ENCODE assay signal across 22 mouse cellular contexts in genomic region chr4:135664656-135665055, GRCm38 (mm10). TPM values are rescaled to one million over a fixed set of nuclear protein-coding genes. Genes with fewer than 3 reads are reported as not detected.
DNase-seq lines count a peak whose midpoint lies in the region; ATAC-seq lines count a peak whose summit lies in the region.
"Had no signal": no experiment of that assay in that cellular context is flagged by ENCODE, and none has a peak within 500 bp of the region (broad histone marks: within the 10 kb centered on the region; RNA-seq: fewer than 3 reads in every experiment).

No protein-coding gene starts in this region.

- H3K27ac ChIP-seq in limb, embryonic 15.5 days: 0 out of 2 replicates have a peak overlapping the region, but pooled peaks have one; percentile 24
- no peak overlapping the region for H3K27ac ChIP-seq in midbrain, embryonic 15.5 days
- H3K27ac ChIP-seq: embryonic facial prominence, embryonic 12.5 days; heart, adult 2 months; hindbrain, embryonic 15.5 days; midbrain, embryonic 12.5 days had no signal

- H3K27me3 ChIP-seq in limb, embryonic 15.5 days: no peaks in the 10 kb centered on the region
- H3K27me3 ChIP-seq in midbrain, embryonic 15.5 days (replicated peaks): 0 out of 2 replicates have a peak, but pooled peaks cover 5% of the 10 kb centered on the region
- H3K27me3 ChIP-seq: embryonic facial prominence, embryonic 12.5 days; hindbrain, embryonic 15.5 days had no signal

- 68% methylated on average over 6 of the region's 6 CpGs for WGBS in limb, embryonic 15.5 days
- 84% methylated on average over 6 of the region's 6 CpGs for WGBS in midbrain, embryonic 15.5 days

- H3K9me3 ChIP-seq in limb, embryonic 15.5 days: no peaks in the 10 kb centered on the region
- H3K9me3 ChIP-seq in midbrain, embryonic 15.5 days: no peaks in the 10 kb centered on the region
- H3K9me3 ChIP-seq: embryonic facial prominence, embryonic 12.5 days; hindbrain, embryonic 15.5 days; midbrain, embryonic 12.5 days had no signal

- no peaks in the 10 kb centered on the region for H3K36me3 ChIP-seq in limb, embryonic 15.5 days
- H3K36me3 ChIP-seq in midbrain, embryonic 15.5 days (replicated peaks): no peaks in the 10 kb centered on the region
- H3K36me3 ChIP-seq: embryonic facial prominence, embryonic 12.5 days; hindbrain, embryonic 15.5 days; midbrain, embryonic 12.5 days had no signal

- peaks cover 18% of the 10 kb centered on the region; the same call in 1 of the 2 replicates for H3K4me1 ChIP-seq in limb, embryonic 15.5 days
- H3K4me1 ChIP-seq in midbrain, embryonic 15.5 days: no peaks in the 10 kb centered on the region
- H3K4me1 ChIP-seq: embryonic facial prominence, embryonic 12.5 days; hindbrain, embryonic 15.5 days; midbrain, embryonic 12.5 days had no signal

- no peak for ATAC-seq in CD4-positive, CD25-positive, alpha-beta regulatory T cell, adult 4 months
- ATAC-seq in limb, embryonic 15.5 days (ENCODE audit: insufficient number of reproducible peaks, low FRiP score, low TSS enrichment, low read depth): no peak
- ATAC-seq in midbrain, embryonic 15.5 days (replicated peaks): no peak
- ATAC-seq: forebrain, postnatal 0 days had no signal

- no peak overlapping the region for H3K9ac ChIP-seq in limb, embryonic 15.5 days
- H3K9ac ChIP-seq in midbrain, embryonic 15.5 days: no peak overlapping the region
- H3K9ac ChIP-seq: embryonic facial prominence, embryonic 12.5 days; forebrain, postnatal 0 days; hindbrain, embryonic 15.5 days; midbrain, embryonic 12.5 days had no signal

- DNase-seq in CD4-positive, CD25-positive, alpha-beta regulatory T cell, adult 2 months (ENCODE audit: low read depth, low spot score): peak; percentile 34
- DNase-seq in CD4-positive helper T cell, adult 2 months (ENCODE audit: low read depth, low spot score): peak; percentile 54
- DNase-seq in thymus, postnatal 10 days (ENCODE audit: low spot score in 2 of 2): peak; percentile 55 to 65
- no peak for DNase-seq in adrenal gland, postnatal 4 days (ENCODE audit: low spot score in 2 of 2)
- DNase-seq in heart, adult 18-20 months: no peak
- DNase-seq: adrenal gland, postnatal 25 days; forebrain, postnatal 0 days; gastrocnemius, postnatal 25 days; heart, adult 2 months; heart, postnatal 36 days; kidney, adult 2 months; kidney, postnatal 10 days; layer of hippocampus, postnatal 36 days; liver; lung, postnatal 10 days had no signal

- no peak overlapping the region for H3K4me2 ChIP-seq in limb, embryonic 15.5 days
- H3K4me2 ChIP-seq in midbrain, embryonic 15.5 days: no peak overlapping the region
- H3K4me2 ChIP-seq: embryonic facial prominence, embryonic 12.5 days; hindbrain, embryonic 15.5 days; midbrain, embryonic 12.5 days had no signal

- H3K4me3 ChIP-seq in limb, embryonic 15.5 days: no peak overlapping the region
- H3K4me3 ChIP-seq in midbrain, embryonic 15.5 days: no peak overlapping the region
- H3K4me3 ChIP-seq: embryonic facial prominence, embryonic 12.5 days; heart, adult 2 months; hindbrain, embryonic 15.5 days; midbrain, embryonic 12.5 days had no signal

RNA-seq across cellular contexts. Expression of gene Ifnlr1, which starts 21.4 kb away (rescaled TPM):
- polyA plus RNA-seq in CD4-positive, CD25-positive, alpha-beta regulatory T cell, adult 4 months (2017; shearing (Covaris generic)): not detected
- 1.4 and 1.7 TPM in 2 replicates for polyA plus RNA-seq in limb, embryonic 15.5 days (2015; fragmentation: Nextera tagmentation; extraction: Ambion mirVana)
- total RNA-seq in adrenal gland, postnatal 4 days (2021): 1 to 10 TPM in 1 of 2 experiments, under 1 TPM in 1; 0.68 to 1.1 TPM
- polyA plus RNA-seq in midbrain, embryonic 15.5 days (2015; fragmentation: Nextera tagmentation; extraction: Ambion mirVana): 0.19 and 0.41 TPM in 2 replicates
- 1 to 10 TPM; 1.8 to 2.0 TPM for total RNA-seq in heart, adult 18-20 months (2021)
- total RNA-seq: monocyte, adult 5-6 weeks had no signal

Comparison
In these comparisons a context has a peak if more than half of its experiments do, and no peak if none do; other contexts are left out.
1. DNase-seq: peak in CD4-positive, CD25-positive, alpha-beta regulatory T cell, adult 2 months (single experiment), CD4-positive helper T cell, adult 2 months (single experiment) and thymus, postnatal 10 days (2 of 2); none in adrenal gland, postnatal 4 days (0 of 2) and heart, adult 18-20 months (0 of 2).